Mouse (Mus musculus) erythroblast, embryonic 14.5 days (primary cell): ENCODE measurements around the gene Shc4. TPM values are rescaled to one million over a fixed set of nuclear protein-coding genes. Genes with fewer than 3 reads are reported as not detected.

Experiments
- H3K27me3 ChIP-seq: 2 replicates; pipeline ENCODE4 v1.6.1; 2012; ENCODE audit warnings: inconsistent platforms; ENCODE audit not compliant: control insufficient read depth
- H3K36me3 ChIP-seq: 2 replicates; pipeline ENCODE4 v1.6.1; 2012; ENCODE audit warnings: mild to moderate bottlenecking, inconsistent platforms; ENCODE audit not compliant: control insufficient read depth
- H3K4me1 ChIP-seq: 2 replicates; pipeline ENCODE4 v1.6.1; 2012; ENCODE audit warnings: inconsistent platforms; ENCODE audit not compliant: control insufficient read depth
- H3K4me3 ChIP-seq: replicated peaks from 2 replicates; pipeline ENCODE3; 2012; ENCODE audit warnings: moderate library complexity, mild to moderate bottlenecking, inconsistent platforms
- H3K9me3 ChIP-seq: 2 replicates; pipeline ENCODE4 v1.6.1; 2012; ENCODE audit warnings: low read length, inconsistent platforms, mixed read lengths; ENCODE audit not compliant: control insufficient read depth
- GATA1 ChIP-seq: IDR thresholded peaks from 2 replicates; pipeline ENCODE4 v1.6.1; 2012; ENCODE audit warnings: low read length, inconsistent platforms, mixed read lengths
- TAL1 ChIP-seq: IDR thresholded peaks from 3 replicates; pipeline ENCODE4 v1.6.1; 2012; ENCODE audit warnings: low read length, inconsistent platforms, mixed read lengths
- polyA plus RNA-seq: library from polyadenylated mRNA; stranded (reverse); fragments of >175 nt; gene quantifications from 2 replicates; pipeline ENCODE4 v1.2.3, GENCODE M21; 2012

The Shc4 gene
- polyA plus RNA-seq, 1 experiment = 0.03 TPM

DNA sequence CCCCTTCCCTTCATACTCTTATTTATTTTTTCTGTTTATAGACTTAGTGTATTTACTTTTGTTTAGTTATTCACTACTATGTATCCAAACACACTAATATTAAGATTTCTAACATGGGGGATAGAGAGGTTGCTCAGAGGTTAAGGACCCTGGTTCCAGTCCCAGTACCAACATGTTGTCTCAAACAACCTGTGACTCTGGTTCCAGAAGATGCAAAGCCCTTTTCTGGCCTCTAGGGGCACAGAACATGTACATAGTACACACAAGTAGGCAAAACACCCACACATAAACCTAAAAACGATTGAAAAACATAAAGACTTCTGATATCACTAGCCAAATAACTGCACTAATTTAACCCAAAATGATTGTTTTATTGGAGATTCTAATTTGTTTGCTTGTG is 53.1 kb downstream of the Shc4 start:
- no peak for TF ChIP-seq TAL1
- no peaks in the 10 kb centered on the region for H3K9me3 ChIP-seq
- H3K27me3 ChIP-seq = no peaks in the 10 kb centered on the region
- no peaks in the 10 kb centered on the region; the same call in 1 of the 2 replicates for H3K36me3 ChIP-seq
- no peak overlapping the region for H3K4me3 ChIP-seq
- H3K4me1 ChIP-seq = peaks cover 69% of the 10 kb centered on the region

DNA sequence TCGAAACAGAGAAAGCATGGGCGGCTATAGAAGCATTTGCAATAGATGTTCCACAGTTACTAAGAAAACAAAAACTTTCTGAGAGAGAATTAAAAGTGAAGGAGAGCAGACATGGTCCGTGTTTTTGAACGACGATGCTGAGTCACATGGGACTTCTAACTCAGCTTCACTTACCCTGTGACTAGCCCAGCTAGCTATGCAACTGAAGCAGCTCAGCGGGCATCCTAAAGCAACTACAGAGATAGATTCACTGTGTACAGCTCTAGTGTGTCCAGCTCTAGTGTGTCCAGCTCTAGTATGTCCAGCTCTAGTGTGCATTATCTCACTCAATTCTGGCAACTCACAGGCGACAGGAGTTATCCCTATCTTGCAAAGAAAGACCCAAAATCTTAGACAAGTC is 56.2 kb downstream of the Shc4 start:
- no peak for TF ChIP-seq GATA1
- TF ChIP-seq TAL1 = no peak
- Histone ChIP-seq H3K4me3 (no peak overlapping the region), H3K27me3 (no peaks in the 10 kb centered on the region), H3K9me3 (no peaks in the 10 kb centered on the region), H3K36me3 (no peaks in the 10 kb centered on the region), H3K4me1 (peaks cover 76% of the 10 kb centered on the region)

DNA sequence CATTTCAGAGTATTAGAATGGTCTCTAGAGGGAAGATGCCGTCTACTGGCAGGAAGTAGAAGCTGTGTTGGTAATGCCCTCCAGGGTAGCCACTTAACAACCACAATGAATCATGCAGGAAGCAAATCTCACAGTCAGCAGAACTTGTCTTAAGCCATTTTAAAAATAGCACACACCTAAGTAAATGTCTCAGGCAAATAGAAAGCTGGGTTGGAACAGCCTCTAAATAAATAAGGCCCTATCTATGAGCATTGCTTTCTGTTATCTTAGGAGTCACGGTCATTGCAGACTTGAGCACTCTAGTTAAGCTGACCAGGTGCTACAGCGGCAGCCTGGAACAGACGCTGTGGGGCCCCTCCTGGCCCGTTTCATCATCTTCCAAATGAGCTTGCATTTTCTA is 56.8 kb downstream of the Shc4 start:
- Histone ChIP-seq H3K27me3 (no peaks in the 10 kb centered on the region), H3K4me1 (peaks cover 75% of the 10 kb centered on the region), H3K36me3 (no peaks in the 10 kb centered on the region), H3K4me3 (peak overlapping the region; percentile 8), H3K9me3 (no peaks in the 10 kb centered on the region)
- TF ChIP-seq TAL1 (no peak), GATA1 (no peak)

DNA sequence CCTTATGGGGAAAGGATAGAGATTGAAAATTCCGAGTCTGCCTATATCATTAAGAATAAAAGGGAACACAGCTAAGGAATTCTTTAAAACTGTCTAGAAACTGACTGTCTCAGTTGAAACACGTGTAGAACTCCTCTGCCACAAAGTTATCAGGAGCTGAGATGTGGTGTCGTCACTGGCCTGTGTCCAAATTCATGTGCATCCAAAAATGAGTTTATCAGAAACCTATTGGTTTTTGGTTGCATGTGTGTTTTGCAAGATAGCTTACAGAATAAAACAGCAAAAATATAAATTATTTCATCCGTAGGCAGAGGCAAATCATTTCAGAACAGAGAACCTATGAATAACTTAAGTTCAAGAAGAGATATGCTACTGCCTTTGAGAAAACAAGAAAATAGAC is 57.3 kb downstream of the Shc4 start:
- no peak for TF ChIP-seq GATA1
- no peak for TF ChIP-seq TAL1
- peaks cover 74% of the 10 kb centered on the region for H3K4me1 ChIP-seq
- H3K9me3 ChIP-seq = no peaks in the 10 kb centered on the region
- H3K4me3 ChIP-seq = no peak overlapping the region
- no peaks in the 10 kb centered on the region for H3K27me3 ChIP-seq
- no peaks in the 10 kb centered on the region for H3K36me3 ChIP-seq

DNA sequence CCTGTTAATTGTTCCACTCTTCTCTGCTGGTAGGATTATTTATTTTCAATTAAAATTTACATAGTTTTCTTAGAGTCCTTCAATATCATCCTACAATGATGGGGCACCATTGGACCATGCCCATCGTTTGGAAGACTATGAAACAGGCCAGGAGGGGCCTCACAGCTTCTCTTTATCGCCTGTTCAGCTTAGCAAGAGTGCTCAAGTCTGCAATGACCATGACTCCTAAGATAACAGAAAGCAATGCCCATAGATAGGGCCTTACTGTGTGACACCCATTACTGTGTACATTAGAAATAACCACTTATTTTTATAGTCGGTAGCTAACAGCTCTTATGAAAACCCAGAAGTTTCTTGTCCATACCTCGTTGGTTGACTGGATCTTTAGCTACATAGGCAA is 58.0 kb downstream of the Shc4 start:
- Histone ChIP-seq H3K4me3 (no peak overlapping the region), H3K4me1 (peaks cover 75% of the 10 kb centered on the region), H3K9me3 (no peaks in the 10 kb centered on the region), H3K36me3 (no peaks in the 10 kb centered on the region), H3K27me3 (no peaks in the 10 kb centered on the region)
- TF ChIP-seq GATA1 = no peak; the same call in 1 of the 2 replicates
- TF ChIP-seq TAL1 = no peak

DNA sequence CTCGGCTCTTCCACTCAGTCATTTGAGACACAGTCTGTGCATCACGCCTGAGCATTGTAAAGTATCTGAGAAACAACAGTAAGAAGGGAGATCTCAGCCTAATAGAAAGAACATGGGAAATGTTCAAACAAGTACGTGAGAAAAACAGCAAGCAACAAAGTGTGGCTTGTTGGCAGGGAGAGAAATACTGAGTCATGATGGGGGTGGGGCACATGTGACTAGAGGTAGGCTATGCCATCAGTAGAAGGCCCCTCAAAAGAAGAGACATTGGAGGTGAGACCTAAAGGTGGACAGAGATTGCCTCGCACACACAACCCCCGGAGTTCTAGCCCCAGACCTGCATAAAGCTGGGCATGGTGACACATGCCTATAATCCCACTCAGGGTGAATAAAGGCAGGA is 58.7 kb downstream of the Shc4 start:
- Histone ChIP-seq H3K4me3 (no peak overlapping the region), H3K4me1 (peaks cover 77% of the 10 kb centered on the region), H3K27me3 (no peaks in the 10 kb centered on the region), H3K36me3 (no peaks in the 10 kb centered on the region), H3K9me3 (no peaks in the 10 kb centered on the region)
- no peak for TF ChIP-seq TAL1
- no peak for TF ChIP-seq GATA1

DNA sequence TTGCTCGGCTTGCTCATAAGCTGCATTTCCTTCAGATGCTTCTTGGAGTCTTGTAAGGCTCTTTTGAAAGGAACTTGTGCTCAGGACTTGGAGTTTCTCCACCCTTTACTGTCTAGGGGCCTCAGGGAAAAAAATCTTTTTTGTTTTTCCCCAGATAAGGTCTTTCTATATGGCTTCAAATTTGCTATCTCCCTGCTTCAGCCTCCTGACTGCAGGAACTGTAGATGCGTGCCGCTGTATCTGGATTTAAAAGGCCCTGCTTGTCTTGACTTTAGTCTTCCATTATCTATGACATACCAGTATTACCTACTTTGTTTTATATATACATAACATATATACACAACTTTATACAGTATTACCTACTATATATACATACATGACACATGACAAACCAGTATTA is 61.4 kb downstream of the Shc4 start:
- no peaks in the 10 kb centered on the region for H3K36me3 ChIP-seq
- H3K4me3 ChIP-seq = no peak overlapping the region
- peaks cover 4% of the 10 kb centered on the region; the same call in 1 of the 2 replicates for H3K9me3 ChIP-seq
- TF ChIP-seq TAL1 (no peak), GATA1 (no peak)
- H3K27me3 ChIP-seq = no peaks in the 10 kb centered on the region
- peaks cover 63% of the 10 kb centered on the region for H3K4me1 ChIP-seq

DNA sequence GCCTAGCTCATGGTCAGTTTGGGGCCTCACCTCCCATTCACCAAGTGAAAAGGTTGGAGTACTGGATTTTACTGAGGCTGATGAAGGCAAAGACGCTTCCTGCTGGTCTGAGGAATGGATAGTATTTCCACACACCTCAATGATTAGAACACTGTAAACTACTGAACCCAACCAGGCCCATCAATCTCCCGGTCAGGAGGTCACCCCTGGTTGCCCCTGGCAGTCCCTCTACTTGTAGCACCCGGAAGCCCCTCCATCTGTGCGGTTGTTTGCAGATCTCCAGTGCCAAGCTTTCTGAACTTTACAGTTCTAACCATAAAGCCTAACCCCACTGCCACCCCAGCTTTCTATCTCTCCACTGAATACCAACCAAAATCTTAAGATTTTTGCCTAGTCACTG is 62.8 kb downstream of the Shc4 start:
- peaks cover 4% of the 10 kb centered on the region; the same call in 1 of the 2 replicates for H3K9me3 ChIP-seq
- no peak overlapping the region for H3K4me3 ChIP-seq
- no peak for TF ChIP-seq TAL1
- no peak for TF ChIP-seq GATA1
- H3K4me1 ChIP-seq = peaks cover 50% of the 10 kb centered on the region
- no peaks in the 10 kb centered on the region for H3K36me3 ChIP-seq
- H3K27me3 ChIP-seq = no peaks in the 10 kb centered on the region

DNA sequence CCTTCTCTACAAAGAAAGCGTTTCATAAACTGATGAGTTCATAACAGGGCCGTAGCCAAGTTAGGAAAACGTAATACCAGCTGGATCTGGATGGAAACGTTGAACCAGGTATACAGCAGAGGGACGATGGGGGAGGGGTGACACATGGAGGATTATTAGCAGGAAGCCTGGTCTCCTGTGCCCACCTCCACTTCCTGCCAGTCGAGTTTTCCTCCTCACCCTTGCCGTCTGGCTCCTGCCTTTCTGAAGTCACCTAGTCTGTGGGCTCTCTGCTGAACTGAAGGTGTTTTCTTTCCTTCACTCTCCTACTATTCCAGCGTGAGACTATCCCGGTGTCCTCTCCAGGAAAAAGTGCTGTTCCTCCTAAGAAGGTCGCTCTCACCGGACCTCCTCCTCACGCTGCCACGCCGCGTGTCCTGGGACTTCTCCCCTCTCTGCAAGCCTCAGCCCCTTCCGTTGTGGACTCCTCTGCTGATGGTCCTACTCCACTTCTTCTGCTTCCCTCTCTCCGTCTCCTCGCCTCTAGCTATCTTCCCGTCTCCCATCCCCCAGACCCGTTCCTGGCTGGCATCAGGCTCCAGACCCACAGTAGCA is 63.3 kb downstream of the Shc4 start:
- H3K4me1 ChIP-seq = peaks cover 44% of the 10 kb centered on the region
- TF ChIP-seq GATA1 (no peak), TAL1 (no peak)
- no peaks in the 10 kb centered on the region for H3K36me3 ChIP-seq
- peaks cover 4% of the 10 kb centered on the region; the same call in 1 of the 2 replicates for H3K9me3 ChIP-seq
- H3K4me3 ChIP-seq = peak overlapping the region; percentile 40
- H3K27me3 ChIP-seq = no peaks in the 10 kb centered on the region
